Mouse (Mus musculus) left cerebral cortex, postnatal 25 days (tissue): ENCODE measurements around the gene Golm1. TPM values are rescaled to one million over a fixed set of nuclear protein-coding genes. Genes with fewer than 3 reads are reported as not detected.
"Not testable (repeated sequence)": the region's sequence is repeated elsewhere in the genome, so short reads cannot be mapped to it uniquely, and the experiment has no call there.

Experiments
- DNase-seq, 2 experiments: peaks; one replicate each; pipeline ENCODE4 v3.0.0; 2022; ENCODE audit warnings: low spot score in 2 of 2, mixed read lengths in 1 of 2
- intact Hi-C: fragments of 180-260 bp; cut with DNase I; formaldehyde crosslinking; loops from one replicate; pipeline ENCODE4 v1.15.1; 2025
- total RNA-seq, 2 experiments: library from RNA; stranded (reverse); gene quantifications; 2 replicates each; pipeline ENCODE4 v1.2.3; 2021

Golm1 gene
- total RNA-seq, 2 experiments from 2014 or later = 19.9 to 20.9 TPM

DNA sequence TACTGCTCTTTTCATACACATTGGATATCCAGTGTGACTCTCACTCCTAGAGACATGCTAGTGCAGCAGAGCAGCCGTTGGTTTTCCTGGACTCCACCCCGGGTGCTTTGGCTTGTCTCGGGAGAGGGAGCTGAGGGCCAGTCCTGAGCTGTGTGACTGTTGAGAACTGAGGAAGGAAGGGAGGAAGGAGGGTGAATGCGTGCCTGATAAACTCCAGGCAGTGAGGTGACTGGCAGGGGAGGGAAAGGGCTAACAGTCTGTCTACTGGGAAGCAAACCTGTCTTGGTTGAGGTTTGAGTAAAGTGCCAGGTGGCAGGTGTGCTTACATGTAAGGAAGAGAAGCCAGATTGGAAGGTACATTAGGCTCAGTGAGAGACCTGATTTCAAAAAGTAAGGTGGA is 61.7 kb downstream of the Golm1 start:
- intact Hi-C loops = no loop called here
- no peak for DNase-seq

DNA sequence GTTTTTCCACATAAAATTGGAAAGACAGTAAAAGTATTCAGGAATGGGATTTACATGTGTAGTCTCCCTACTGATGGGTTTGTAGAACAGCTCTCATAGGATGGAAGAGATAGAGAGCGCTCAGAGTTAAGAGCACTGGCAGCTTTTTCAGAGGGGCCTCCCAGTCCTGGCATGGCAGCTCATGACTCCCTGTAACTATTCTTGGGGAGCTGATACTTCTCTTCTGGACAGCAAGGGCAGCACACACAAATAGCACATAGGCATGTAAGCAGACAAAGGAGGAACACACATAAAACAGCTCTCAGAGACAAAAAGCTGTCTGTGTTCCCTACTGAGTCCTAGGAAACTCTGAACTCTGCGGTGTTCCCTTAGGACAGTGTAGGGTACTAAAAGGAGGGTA is 65.2 kb downstream of the Golm1 start:
- intact Hi-C loops = no loop called here

DNA sequence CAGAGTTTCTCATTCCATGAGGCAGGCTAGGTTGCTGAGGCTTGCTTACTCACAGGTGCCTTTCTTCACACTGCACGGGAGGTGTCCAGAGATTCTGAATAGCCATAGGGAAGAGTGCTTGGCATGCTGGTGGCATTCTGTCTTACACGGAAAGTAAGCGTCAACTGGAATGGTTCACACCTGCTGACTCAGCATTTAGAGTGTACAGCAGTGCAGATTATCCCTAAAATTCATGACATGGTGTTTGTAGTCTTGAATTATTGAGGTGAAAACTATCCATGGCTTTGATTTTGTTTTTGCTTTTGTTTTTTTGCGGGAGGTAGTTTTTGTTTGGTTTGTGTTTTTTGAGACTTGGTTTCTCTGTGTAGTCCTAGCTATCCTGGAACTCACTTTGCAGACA is 65.7 kb downstream of the Golm1 start:
- intact Hi-C loops = no loop called here

More for the DNA sequence above, 65.2 kb downstream of the Golm1 start:
- DNase-seq = no peak

DNA sequence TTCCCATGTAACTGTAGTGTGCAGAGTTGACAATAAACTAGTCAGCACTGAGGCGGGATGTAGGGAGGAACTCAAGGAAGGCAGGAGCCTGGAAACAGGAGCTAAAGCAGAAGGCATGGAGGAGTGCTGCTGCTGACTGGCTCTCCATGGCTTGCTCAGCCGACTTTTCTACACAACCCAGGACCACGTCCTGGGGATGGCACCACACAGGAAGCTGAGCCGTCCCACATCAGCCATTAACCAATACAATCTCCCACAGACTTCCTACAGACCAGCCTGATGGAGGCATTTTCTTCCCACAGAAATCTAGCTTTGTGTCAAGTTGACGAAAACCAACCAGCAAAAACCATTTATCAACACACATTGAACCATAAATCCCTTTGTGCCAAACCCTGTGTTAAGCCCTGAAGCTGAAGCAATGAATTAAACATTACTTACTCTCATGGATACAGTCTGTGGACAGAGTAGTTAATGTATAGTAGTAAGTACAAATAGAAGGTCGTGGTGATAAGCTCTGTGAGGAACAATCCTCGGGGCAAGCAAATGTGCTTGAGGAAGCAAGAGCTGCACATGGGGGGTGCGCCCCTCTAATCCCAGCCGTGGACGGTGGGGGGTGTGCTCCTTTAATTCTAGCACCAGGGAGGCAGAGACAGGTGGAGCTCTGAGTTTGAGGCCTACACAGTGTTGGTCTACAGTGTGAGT is 70.2 kb downstream of the Golm1 start:
- intact Hi-C loops = no loop called here
- DNase-seq = no peak

More for the DNA sequence above, 65.7 kb downstream of the Golm1 start:
- no peak for DNase-seq

DNA sequence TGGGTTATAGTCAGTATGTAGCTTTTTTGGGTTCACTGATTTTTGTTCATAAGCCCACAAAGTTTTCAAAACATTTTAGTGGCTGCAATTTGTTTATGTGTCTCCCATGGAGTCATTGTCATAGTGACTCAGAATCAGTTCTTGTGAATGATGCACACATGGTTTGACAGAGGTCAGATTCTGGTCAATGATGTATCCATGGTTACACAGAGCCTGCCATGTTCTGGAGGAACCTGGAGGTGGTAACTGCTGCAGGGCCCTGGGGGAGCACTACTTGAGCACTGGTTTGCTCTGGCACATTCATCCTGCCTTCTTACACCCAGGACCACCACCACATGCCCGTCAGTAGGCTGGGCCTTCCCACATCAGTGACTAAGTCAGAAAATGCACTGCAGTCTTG is 71.1 kb downstream of the Golm1 start:
- intact Hi-C loops = no loop called here
- no peak for DNase-seq

DNA sequence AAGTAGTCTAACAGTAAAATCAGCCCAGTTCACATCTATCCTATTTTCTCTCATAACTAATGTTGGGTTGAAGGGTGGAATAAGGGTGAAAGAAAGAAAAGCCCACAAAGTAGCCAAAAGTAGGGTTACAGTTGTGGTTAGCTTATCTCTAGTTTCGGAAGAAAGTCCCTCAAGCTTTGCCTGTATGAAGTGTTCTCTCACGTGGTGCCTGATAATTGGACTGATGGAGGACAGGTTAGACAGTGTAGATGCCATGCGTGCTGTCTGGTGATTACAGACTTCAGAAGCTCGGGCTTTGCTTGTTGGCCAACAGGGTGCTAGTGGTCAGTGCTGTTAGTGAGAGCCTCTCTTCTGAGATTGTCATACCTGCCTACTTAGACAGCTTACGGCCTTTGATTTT is 72.5 kb downstream of the Golm1 start:
- intact Hi-C loops = no loop called here
- no peak for DNase-seq

DNA sequence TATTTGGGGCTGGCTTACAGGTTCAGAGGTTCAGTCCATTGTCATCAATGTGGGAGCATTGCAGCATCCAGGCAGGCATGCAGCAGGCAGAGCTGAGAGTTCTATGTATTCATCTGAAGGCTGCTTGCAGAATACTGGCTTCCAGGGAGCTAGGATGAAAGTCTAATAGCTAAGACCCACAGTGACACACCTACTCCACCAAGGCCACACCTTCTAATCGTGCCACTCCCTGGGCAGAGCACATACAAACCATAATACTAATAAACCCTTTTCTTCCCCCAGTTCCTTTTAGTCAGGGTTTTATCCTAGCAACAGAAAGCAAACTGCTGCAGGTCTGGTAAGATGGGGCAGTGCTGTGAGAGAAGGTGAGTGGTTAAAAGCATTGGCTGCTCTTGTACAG is 83.0 kb downstream of the Golm1 start:
- intact Hi-C loops = no loop called here
- no peak for DNase-seq

DNA sequence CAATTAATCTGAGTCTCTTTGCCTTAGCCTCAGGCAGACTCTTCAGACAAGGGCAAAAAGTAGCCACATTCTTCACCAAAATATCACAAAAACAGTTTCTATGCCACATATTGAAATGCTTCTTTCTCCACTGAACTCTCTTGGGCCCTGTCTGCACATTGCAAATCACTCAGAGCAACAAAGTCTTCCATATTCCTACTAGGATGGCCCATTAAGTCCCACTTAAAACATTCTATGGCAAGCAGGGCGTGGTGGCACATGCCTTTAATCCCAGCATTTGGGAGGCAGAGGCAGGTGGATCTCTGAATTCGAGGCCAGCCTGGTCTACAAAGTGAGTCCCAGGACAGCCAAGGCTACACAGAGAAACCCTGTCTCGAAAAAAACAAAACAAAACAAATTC is 83.6 kb downstream of the Golm1 start:
- DNase-seq, intact Hi-C loops: not testable (repeated sequence)

DNA sequence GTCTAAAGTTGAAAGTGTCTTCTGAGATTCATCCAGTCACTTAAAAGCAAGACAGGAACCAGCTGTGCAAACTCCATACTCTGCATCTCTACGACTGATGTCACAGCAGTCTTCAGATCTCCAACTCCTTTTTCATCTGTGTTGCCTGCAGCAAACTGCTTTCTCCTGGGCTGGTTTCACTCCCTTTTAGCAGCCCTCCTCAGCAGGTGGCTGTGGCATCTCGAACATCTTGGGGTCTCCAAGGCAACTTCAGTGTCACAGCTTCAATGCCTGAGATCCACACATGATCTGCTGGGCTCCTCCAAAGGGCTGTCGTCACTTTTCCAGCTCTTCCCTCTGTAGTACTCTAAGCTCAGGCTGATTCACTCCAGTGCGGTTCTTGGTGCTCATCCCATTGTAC is 84.9 kb downstream of the Golm1 start:
- no peak for DNase-seq
- intact Hi-C loops = no loop called here

DNA sequence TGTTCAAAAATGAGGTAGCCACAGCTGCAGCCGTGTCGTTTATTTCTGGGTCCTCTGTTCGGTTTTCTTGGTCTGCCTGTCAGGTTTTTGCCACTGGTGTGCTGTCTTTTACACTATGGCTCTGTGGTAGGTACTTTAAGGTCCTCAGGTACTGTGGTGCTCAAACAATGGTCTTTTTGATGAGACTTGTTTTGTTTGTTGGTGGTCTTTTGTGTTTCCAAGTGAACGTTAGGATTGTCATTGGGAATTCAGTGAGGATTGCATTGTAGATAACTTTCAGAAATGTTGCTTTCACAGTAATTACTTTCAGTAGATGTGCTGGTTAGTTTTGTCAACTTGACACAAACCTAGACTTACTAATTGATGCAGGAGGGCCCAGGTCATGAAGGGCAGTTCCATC is 85.9 kb downstream of the Golm1 start:
- intact Hi-C loops = loop anchor here (5.0 to 10.0 kb wide), 2 partner anchors 183 to 955 kb away; no protein-coding TSS in a partner anchor

DNA sequence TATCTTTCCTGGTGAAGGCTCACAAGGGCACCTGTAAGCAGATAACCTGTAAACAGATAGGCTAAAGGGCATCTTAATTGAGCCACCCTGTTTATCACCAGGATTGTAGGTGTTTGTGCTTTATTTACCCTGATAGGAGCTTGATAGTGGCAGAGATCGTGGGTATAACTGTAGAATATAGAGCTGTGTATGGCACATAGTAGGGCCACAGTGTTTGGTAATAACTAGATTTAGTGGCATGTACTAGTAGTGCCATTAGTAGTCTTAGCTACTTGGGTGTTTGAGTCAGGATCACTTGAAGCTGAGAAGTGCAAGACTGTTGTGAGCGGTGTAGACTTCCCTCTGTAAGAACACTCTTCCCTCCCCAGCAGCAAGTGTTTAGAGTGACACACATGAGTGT is 88.4 kb downstream of the Golm1 start:
- intact Hi-C loops = loop anchor here (5.0 to 10.0 kb wide), 2 partner anchors 185 to 952 kb away; no protein-coding TSS in a partner anchor
- DNase-seq = no peak

More for the DNA sequence above, 85.9 kb downstream of the Golm1 start:
- DNase-seq = no peak

DNA sequence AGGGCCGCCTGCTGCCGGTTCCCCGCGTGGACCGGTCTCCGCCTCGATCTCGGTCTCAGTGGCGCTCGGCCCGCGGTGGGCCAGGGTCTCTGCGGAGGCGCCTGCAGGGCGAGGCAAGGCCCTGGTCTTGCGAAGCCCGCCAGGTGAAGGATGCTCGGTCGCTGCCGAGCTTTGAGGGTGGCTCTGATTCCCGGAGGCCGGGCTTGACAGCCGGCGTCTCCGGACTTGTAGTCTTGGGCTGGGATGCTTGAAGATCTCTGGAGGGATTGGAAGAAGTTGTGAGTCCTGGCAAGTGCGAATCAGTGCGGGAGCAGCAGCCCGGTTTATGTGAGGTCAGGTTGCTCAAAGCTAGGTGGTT is 90.0 kb downstream of the Golm1 start:
- intact Hi-C loops = loop anchor here (1.0 to 10.0 kb wide), 3 partner anchors 28 to 951 kb away; no protein-coding TSS in a partner anchor
- DNase-seq = peak; percentile 29 to 50

DNA sequence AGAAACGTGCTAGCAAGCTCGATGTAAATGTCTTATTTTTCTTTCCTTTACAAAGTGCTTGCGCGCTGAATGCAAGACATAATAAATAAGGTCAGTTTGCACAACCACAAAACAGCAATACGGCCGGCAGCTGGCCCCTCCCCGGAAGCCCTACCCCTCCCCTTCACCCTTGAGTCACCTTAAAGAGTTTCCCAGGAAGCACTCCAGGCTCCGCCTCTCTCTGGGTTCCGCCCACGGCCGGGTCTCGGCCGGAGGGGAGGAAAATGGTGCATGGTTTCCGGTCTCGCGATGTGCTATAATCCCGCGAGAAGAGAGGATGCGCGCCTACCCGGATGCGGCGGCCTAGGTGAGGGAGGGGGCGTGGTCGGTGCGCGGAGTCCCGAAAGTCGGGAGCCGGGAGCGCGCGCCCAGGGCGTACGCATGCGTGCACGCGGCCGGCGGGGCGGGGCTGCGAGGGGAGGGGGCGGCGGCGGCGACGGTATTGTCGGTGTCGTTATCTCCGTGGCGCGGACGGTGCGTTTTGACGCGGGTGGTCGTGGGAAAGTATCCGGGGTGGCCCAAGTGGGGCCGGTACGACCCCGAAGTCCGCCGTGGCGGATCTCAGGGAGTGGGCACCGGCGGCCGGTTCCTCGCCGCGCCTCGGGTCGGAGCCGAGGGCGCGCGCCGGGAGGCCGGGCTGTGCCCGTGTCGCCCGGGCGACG is 90.5 kb downstream of the Golm1 start, which contains the start of the genes Agtpbp1 and Naa35:
Agtpbp1 (minus strand) TSS at position 281 of the 701 bp plus-strand sequence.
Naa35 (plus strand) TSS at position 313 of the 701 bp plus-strand sequence.
- intact Hi-C loops = loop anchor here (1.0 to 10.0 kb wide), 3 partner anchors 28 to 950 kb away; no protein-coding TSS in a partner anchor
- DNase-seq = peak; percentile 100

Other genes with a start within 250 kb of the Golm1 start
- 100 to 1,000 TPM; 340 to 341 TPM for gene Agtpbp1, start 90.6 kb downstream of the Golm1 start, total RNA-seq
- 10 to 100 TPM; 87.9 to 91.5 TPM for gene Naa35, start 90.6 kb downstream of the Golm1 start, total RNA-seq
- gene 4921517D22Rik, start 18.3 kb upstream of the Golm1 start, total RNA-seq = not detected
- gene Spata31d1a, start 34.5 kb upstream of the Golm1 start, total RNA-seq = under 1 TPM; 0.11 to 0.14 TPM
- gene Spata31d1b, start 36.5 kb upstream of the Golm1 start, total RNA-seq = under 1 TPM in 1 of 2 experiments, not detected in 1; 0.07 TPM
- not detected for gene Spata31d1d, start 55.9 kb upstream of the Golm1 start, total RNA-seq
- 1 to 10 TPM in 1 of 2 experiments, under 1 TPM in 1; 0.87 to 1.4 TPM for gene 1700014D04Rik, start 70.9 kb upstream of the Golm1 start, total RNA-seq
- 100 to 1,000 TPM; 147 to 156 TPM for gene Isca1, start 94.0 kb upstream of the Golm1 start, total RNA-seq
- gene Gm49354, start 106.4 kb upstream of the Golm1 start, total RNA-seq = not detected
- 10 to 100 TPM; 61.0 to 64.3 TPM for gene Tut7, start 147.3 kb upstream of the Golm1 start, total RNA-seq